Mouse (Mus musculus): ENCODE data around the gene Cbx7.
"Not testable (repeated sequence)": the region's sequence is repeated elsewhere in the genome, so short reads cannot be mapped to it uniquely, and the experiment has no call there.

Gene Cbx7

GRCm38 (mm10) chr15:79917111-79917720, 53.7 kb downstream of the Cbx7 start:
- peak; percentile 21 for DNase-seq

GRCm38 (mm10) chr15:79916150-79916549, 54.8 kb downstream of the Cbx7 start:
- no peak for DNase-seq

- no peak for DNase-seq
Measured at GRCm38 (mm10) chr15:79914357-79914756, 56.6 kb downstream of the Cbx7 start.

GRCm38 (mm10) chr15:79913761-79914346, 57.1 kb downstream of the Cbx7 start:
- no peak for DNase-seq

- DNase-seq: no peak
Measured at GRCm38 (mm10) chr15:79911339-79911738, 59.6 kb downstream of the Cbx7 start.

- not testable (repeated sequence) for DNase-seq
Measured at GRCm38 (mm10) chr15:79910812-79911211, 60.1 kb downstream of the Cbx7 start.

DNA sequence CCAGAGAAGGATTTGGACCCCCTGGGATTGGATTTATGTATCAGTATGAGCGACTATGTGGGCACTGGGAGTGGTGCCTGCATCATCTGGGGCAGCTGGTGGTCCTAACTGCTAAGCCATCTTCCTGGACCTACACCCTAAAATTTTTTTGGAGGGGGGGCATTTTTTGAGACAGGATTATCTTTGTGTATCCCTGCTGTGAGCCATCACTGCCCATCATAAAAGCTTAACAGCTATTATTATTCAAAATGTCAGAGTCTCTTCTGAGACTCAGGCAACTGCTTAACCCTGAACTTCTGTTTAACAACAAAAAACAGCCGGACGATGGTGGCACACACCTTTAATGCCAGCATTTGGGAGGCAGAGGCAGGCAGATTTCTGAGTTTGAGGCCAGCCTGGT, 61.9 kb downstream of the Cbx7 start:
- not testable (repeated sequence) for DNase-seq

DNA sequence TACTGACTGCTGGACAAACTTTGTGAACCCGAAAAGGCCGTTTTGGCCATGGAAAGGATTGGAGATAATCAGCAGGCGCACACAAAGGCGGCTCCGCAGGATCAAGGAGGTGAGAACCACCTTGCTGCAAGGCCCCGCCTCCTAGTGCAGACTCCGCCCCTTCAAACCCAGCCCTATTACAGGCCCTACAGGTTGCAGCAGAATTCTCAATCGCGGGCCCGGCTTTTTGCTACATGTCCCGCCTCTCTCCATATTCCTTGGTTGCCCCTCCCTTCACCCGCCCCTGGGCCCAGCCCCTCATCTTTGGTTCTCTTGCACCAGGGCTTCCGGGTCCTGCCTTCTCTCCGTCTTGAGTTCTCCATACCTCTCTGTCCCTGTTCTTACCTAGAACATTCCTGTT, 64.1 kb downstream of the Cbx7 start:
- no peak for DNase-seq

DNA sequence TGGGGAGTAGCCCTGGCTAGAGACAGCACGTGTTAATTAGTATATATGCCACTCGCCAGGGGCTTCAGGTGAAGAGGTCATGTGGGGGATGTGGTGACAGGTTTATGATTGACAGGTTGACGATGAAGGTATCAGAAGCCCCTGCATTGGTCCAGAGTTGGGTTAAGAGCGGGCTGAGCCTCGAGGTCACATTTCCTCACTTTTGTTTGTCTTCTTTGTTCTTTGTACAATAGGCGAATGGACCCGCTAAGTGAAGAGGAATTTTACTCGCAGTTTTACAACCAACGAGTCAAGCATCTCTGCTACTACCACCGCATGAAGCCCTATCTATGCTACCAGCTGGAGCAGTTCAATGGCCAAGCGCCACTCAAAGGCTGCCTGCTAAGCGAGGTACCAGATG, 65.7 kb downstream of the Cbx7 start:
- DNase-seq: no peak

GRCm38 (mm10) chr15:79904678-79905077, 66.2 kb downstream of the Cbx7 start:
- not testable (repeated sequence) for DNase-seq

GRCm38 (mm10) chr15:79903963-79904362, 67.0 kb downstream of the Cbx7 start:
- no peak for DNase-seq

- DNase-seq: not testable (repeated sequence)
Measured at GRCm38 (mm10) chr15:79903081-79903480, 67.8 kb downstream of the Cbx7 start.

GRCm38 (mm10) chr15:79901399-79901798, 69.5 kb downstream of the Cbx7 start:
- DNase-seq: no peak

DNA sequence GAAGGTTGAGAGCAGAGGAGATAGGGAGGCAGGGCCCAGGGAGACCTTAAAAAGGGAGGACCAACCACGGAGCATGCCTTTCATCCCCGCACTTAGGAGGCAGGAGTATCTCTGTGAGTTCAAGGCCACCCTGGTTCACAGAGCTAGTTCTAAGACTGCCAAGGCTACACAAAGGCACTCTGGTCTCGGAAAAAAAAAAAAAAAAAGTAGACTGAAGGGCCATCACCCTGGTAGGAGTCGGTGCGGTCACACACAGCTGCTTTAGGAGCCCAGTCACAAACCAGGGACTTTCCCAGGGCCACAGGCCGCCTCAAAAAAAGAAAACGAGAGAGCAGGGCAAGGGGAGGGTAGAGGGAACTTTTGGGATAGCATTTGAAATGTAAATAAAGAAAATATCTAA, 70.2 kb downstream of the Cbx7 start:
- no peak for DNase-seq

- DNase-seq: no peak
Measured at GRCm38 (mm10) chr15:79899828-79900510, 71.0 kb downstream of the Cbx7 start.

DNA sequence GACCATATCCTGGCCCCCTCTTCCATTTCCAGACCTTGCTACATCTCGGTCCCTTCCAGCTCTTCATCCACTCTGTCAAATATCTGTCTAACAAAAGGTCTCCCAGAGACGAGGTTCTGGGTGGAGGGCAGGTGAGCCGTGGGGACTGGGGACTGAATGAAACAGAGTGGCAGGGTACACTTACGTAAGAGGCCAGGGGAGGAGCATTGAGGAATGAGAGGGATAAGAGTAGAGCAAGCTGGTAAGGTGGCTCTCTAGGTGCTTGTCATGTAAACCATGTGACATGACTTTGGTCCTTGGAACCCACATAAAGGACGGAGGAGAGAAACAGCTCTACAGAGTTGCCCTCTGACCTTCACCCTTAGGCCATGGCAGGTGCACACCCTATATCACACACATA, 71.9 kb downstream of the Cbx7 start:
- DNase-seq: no peak

- DNase-seq: no peak
Measured at GRCm38 (mm10) chr15:79896080-79896725, 74.7 kb downstream of the Cbx7 start.

GRCm38 (mm10) chr15:79895221-79896079, 75.5 kb downstream of the Cbx7 start:
- DNase-seq: not testable (repeated sequence)

- no peak for DNase-seq
Measured at GRCm38 (mm10) chr15:79894343-79894742, 76.6 kb downstream of the Cbx7 start.

DNA sequence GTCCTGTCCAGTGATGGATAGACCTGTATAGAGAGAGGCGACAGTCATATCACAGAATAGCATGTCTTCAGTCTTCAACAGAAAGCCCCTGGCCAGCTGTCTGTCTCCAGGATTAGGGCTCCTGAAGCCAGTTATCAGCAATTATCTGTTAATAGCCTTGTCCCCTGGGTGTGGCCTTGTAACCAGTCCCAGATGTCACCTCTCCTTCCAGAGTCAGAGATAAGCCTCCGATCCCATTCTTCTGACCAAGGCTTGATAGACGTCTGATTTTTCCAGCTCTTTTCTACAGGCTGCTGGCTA, 77.1 kb downstream of the Cbx7 start:
- DNase-seq: no peak

DNA sequence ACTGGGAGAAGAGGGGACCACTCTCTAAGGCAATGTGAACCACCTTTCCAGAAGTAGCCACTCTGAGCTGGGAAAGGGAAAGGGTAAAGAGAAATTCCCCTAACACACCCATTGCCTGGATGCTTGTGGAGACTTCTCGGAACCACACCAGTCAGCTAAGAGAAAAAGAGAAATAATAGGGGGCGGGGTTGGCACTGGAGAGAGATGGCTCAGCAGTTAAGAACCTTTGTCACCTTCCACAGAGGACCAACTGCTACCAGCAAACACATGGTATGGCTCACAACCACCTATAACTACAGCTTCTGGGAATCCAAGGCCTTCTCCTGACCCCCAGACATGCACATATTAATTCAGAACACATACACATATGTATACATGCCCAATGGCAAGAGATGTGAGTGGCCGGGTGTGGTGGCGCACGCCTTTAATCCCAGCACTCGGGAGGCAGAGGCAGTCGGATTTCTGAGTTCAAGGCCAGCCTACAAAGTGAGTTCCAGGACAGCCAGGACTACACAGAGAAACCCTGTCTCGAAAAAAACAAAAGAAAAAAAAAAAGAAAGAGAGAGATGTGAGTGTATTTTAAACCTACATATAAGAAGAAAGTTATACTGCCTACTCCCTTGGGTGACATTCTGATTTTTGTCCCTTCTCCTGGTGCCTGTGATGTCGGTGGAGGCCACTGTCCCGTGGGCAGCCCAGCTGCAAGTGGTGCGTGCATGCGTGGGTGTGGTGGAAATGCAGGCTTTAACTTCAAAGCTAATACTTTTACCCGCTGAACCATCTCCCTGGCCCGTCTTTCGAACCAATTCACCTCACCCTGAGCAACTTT, 77.7 kb downstream of the Cbx7 start:
- DNase-seq: no peak

- no peak for DNase-seq
Measured at GRCm38 (mm10) chr15:79892213-79892541, 78.7 kb downstream of the Cbx7 start.
